Mouse (Mus musculus) heart, embryonic 10.5 days (tissue): ENCODE measurements around the gene Palld. TPM values are rescaled to one million over a fixed set of nuclear protein-coding genes. Genes with fewer than 3 reads are reported as not detected.
A peak's percentile ranks its signal among the peaks of the same experiment; 100 is the strongest.

Source experiments
- DNase-seq: peaks from one replicate; pipeline ENCODE4 v3.0.0-alpha.2; 2017; ENCODE audit warnings: low spot score
- H3K27ac ChIP-seq: fragments of 300-500 bp; sonication (generic); 2 replicates; pipeline ENCODE4 v1.5.1; 2016; ENCODE audit warnings: mild to moderate bottlenecking
- H3K27me3 ChIP-seq: fragments of 300-500 bp; sonication (generic); 2 replicates; pipeline ENCODE4 v1.6.1; 2016; ENCODE audit warnings: mild to moderate bottlenecking; ENCODE audit not compliant: poor library complexity, insufficient read depth, severe bottlenecking
- H3K36me3 ChIP-seq: fragments of 300-500 bp; sonication (generic); 2 replicates; pipeline ENCODE4 v1.6.1; 2016; ENCODE audit warnings: mild to moderate bottlenecking, moderate library complexity
- H3K4me1 ChIP-seq: fragments of 300-500 bp; sonication (generic); 2 replicates; pipeline ENCODE4 v1.6.1; 2016; ENCODE audit warnings: mild to moderate bottlenecking
- H3K4me3 ChIP-seq: fragments of 300-500 bp; sonication (generic); 2 replicates; pipeline ENCODE4 v1.5.1; 2016; ENCODE audit warnings: mild to moderate bottlenecking, moderate library complexity
- H3K9me3 ChIP-seq: fragments of 300-500 bp; sonication (generic); 2 replicates; pipeline ENCODE4 v1.6.1; 2016; ENCODE audit warnings: mild to moderate bottlenecking, moderate library complexity
- WGBS: fragments of 180-500 bp; shearing (Covaris S2); methylation state at CpG from one replicate; pipeline ENCODE4 v1.1.7; 2016; 5-methylcytosine and 5-hydroxymethylcytosine counted together
- polyA plus RNA-seq: library from polyadenylated mRNA; unstranded; fragments of >200 nt; fragmentation: Nextera tagmentation; extraction: Ambion mirVana; gene quantifications from 2 replicates; pipeline ENCODE4 v1.2.1, GENCODE M21; 2016

Palld gene
- polyA plus RNA-seq, 1 experiment from 2014 or later, result 167 TPM

GRCm38 (mm10) chr8:61646195-61646835, 256.2 kb downstream of the Palld start:
- Histone ChIP-seq H3K4me3 (no peak overlapping the region), H3K27ac (no peak overlapping the region), H3K36me3 (peaks cover 11% of the 10 kb centered on the region; the same call in 1 of the 2 replicates), H3K9me3 (no peaks in the 10 kb centered on the region), H3K27me3 (no peaks in the 10 kb centered on the region), H3K4me1 (peaks cover 14% of the 10 kb centered on the region; the same call in 1 of the 2 replicates)
- DNase-seq, result no peak
- WGBS, result 86% methylated on average over 8 of the region's 8 CpGs

GRCm38 (mm10) chr8:61645642-61646041, 256.8 kb downstream of the Palld start:
- Histone ChIP-seq H3K9me3 (no peaks in the 10 kb centered on the region), H3K4me1 (peaks cover 14% of the 10 kb centered on the region; the same call in 1 of the 2 replicates), H3K27me3 (no peaks in the 10 kb centered on the region), H3K27ac (no peak overlapping the region), H3K4me3 (no peak overlapping the region), H3K36me3 (peaks cover 11% of the 10 kb centered on the region; the same call in 1 of the 2 replicates)
- no peak for DNase-seq
- whole genome bisulfite sequencing, result 60% methylated on average over 6 of the region's 6 CpGs

GRCm38 (mm10) chr8:61643215-61643614, 259.3 kb downstream of the Palld start:
- Histone ChIP-seq H3K4me3 (no peak overlapping the region), H3K9me3 (no peaks in the 10 kb centered on the region), H3K27me3 (no peaks in the 10 kb centered on the region), H3K4me1 (peaks cover 8% of the 10 kb centered on the region; the same call in 1 of the 2 replicates), H3K27ac (no peak overlapping the region), H3K36me3 (peaks cover 14% of the 10 kb centered on the region; the same call in 1 of the 2 replicates)
- 66% methylated on average over 3 of the region's 3 CpGs for WGBS
- DNase-seq, result no peak

- WGBS, result 65% methylated on average over 4 of the region's 4 CpGs
- H3K4me3 ChIP-seq, result no peak overlapping the region
- no peaks in the 10 kb centered on the region for H3K9me3 ChIP-seq
- DNase-seq, result no peak
- peaks cover 14% of the 10 kb centered on the region; the same call in 1 of the 2 replicates for H3K36me3 ChIP-seq
- H3K27me3 ChIP-seq, result no peaks in the 10 kb centered on the region
- H3K4me1 ChIP-seq, result peaks cover 8% of the 10 kb centered on the region; the same call in 1 of the 2 replicates
- no peak overlapping the region for H3K27ac ChIP-seq
These were observed 260.1 kb downstream of the Palld start for GRCm38 (mm10) chr8:61642358-61642847.

GRCm38 (mm10) chr8:61639596-61639995, 262.9 kb downstream of the Palld start:
- Histone ChIP-seq H3K27me3 (no peaks in the 10 kb centered on the region), H3K36me3 (peaks cover 8% of the 10 kb centered on the region; the same call in 1 of the 2 replicates), H3K27ac (no peak overlapping the region), H3K4me3 (no peak overlapping the region), H3K4me1 (peaks cover 8% of the 10 kb centered on the region; the same call in 1 of the 2 replicates), H3K9me3 (no peaks in the 10 kb centered on the region)
- WGBS, result 88% methylated on average over 2 of the region's 2 CpGs
- no peak for DNase-seq

- peaks cover 7% of the 10 kb centered on the region; the same call in 1 of the 2 replicates for H3K36me3 ChIP-seq
- H3K27me3 ChIP-seq, result no peaks in the 10 kb centered on the region
- DNase-seq, result no peak
- H3K4me1 ChIP-seq, result peaks cover 8% of the 10 kb centered on the region; the same call in 1 of the 2 replicates
- no peaks in the 10 kb centered on the region for H3K9me3 ChIP-seq
- 62% methylated on average over 3 of the region's 3 CpGs for WGBS
- H3K4me3 ChIP-seq, result no peak overlapping the region
- peak overlapping the region; percentile 52; the same call in 1 of the 2 replicates for H3K27ac ChIP-seq
These were observed 263.5 kb downstream of the Palld start for GRCm38 (mm10) chr8:61639008-61639407.

- Histone ChIP-seq H3K27me3 (no peaks in the 10 kb centered on the region), H3K36me3 (peaks cover 2% of the 10 kb centered on the region; the same call in 1 of the 2 replicates), H3K27ac (no peak overlapping the region), H3K4me3 (no peak overlapping the region), H3K4me1 (peaks cover 4% of the 10 kb centered on the region; the same call in 1 of the 2 replicates), H3K9me3 (no peaks in the 10 kb centered on the region)
- no peak for DNase-seq
- WGBS, result 68% methylated on average over 4 of the region's 4 CpGs
These were observed 264.8 kb downstream of the Palld start for GRCm38 (mm10) chr8:61637736-61638135.

- no peak overlapping the region for H3K4me3 ChIP-seq
- H3K27ac ChIP-seq, result no peak overlapping the region
- DNase-seq, result no peak
- H3K4me1 ChIP-seq, result peaks cover 4% of the 10 kb centered on the region; the same call in 1 of the 2 replicates
- no peaks in the 10 kb centered on the region for H3K9me3 ChIP-seq
- H3K36me3 ChIP-seq, result no peaks in the 10 kb centered on the region; the same call in 1 of the 2 replicates
- no peaks in the 10 kb centered on the region for H3K27me3 ChIP-seq
- 86% methylated on average over 1 of the region's 1 CpGs for WGBS
These were observed 267.7 kb downstream of the Palld start for GRCm38 (mm10) chr8:61634811-61635210.

- Histone ChIP-seq H3K36me3 (peaks cover 6% of the 10 kb centered on the region; the same call in 1 of the 2 replicates), H3K4me3 (no peak overlapping the region), H3K27ac (no peak overlapping the region), H3K27me3 (no peaks in the 10 kb centered on the region), H3K9me3 (no peaks in the 10 kb centered on the region), H3K4me1 (no peaks in the 10 kb centered on the region; the same call in 1 of the 2 replicates)
- no peak for DNase-seq
- WGBS, result 72% methylated on average over 2 of the region's 2 CpGs
These were observed 270.2 kb downstream of the Palld start for GRCm38 (mm10) chr8:61632331-61632730.

- Histone ChIP-seq H3K9me3 (no peaks in the 10 kb centered on the region), H3K27ac (no peak overlapping the region)
These were observed 272.9 kb downstream of the Palld start for GRCm38 (mm10) chr8:61629631-61629968.

GRCm38 (mm10) chr8:61628938-61629630, 273.4 kb downstream of the Palld start:
- Histone ChIP-seq H3K4me1 (peaks cover 10% of the 10 kb centered on the region), H3K9me3 (no peaks in the 10 kb centered on the region), H3K36me3 (peaks cover 6% of the 10 kb centered on the region; the same call in 1 of the 2 replicates), H3K27me3 (no peaks in the 10 kb centered on the region), H3K4me3 (no peak overlapping the region), H3K27ac (no peak overlapping the region)
- WGBS, result 65% methylated on average over 3 of the region's 3 CpGs
- DNase-seq, result no peak

More at GRCm38 (mm10) chr8:61629631-61629968, 272.9 kb downstream of the Palld start:
- peaks cover 6% of the 10 kb centered on the region; the same call in 1 of the 2 replicates for H3K36me3 ChIP-seq
- WGBS, result 63% methylated on average over 1 of the region's 1 CpGs
- DNase-seq, result no peak
- no peaks in the 10 kb centered on the region for H3K27me3 ChIP-seq
- peaks cover 5% of the 10 kb centered on the region; the same call in 1 of the 2 replicates for H3K4me1 ChIP-seq
- H3K4me3 ChIP-seq, result no peak overlapping the region

- Histone ChIP-seq H3K27me3 (no peaks in the 10 kb centered on the region), H3K4me3 (no peak overlapping the region), H3K9me3 (no peaks in the 10 kb centered on the region), H3K27ac (no peak overlapping the region), H3K4me1 (peaks cover 21% of the 10 kb centered on the region), H3K36me3 (peaks cover 6% of the 10 kb centered on the region; the same call in 1 of the 2 replicates)
- WGBS, result 90% methylated on average over 8 of the region's 8 CpGs
- DNase-seq, result no peak
These were observed 276.1 kb downstream of the Palld start for GRCm38 (mm10) chr8:61626246-61626952.
